Mouse (Mus musculus) frontal cortex, postnatal 25 days (tissue): ENCODE data around the gene Fam173b.

ENCODE experiments used
- DNase-seq, 2 experiments: peaks; one replicate each; pipeline ENCODE4 v3.0.0; 2022; ENCODE audit warnings: low spot score in 2 of 2

Fam173b gene

GRCm38 (mm10) chr15:31586519-31586918 is 15.1 kb upstream of the Fam173b start:
- peak; percentile 87 to 91 for DNase-seq

- DNase-seq: no peak
Measured at GRCm38 (mm10) chr15:31587789-31588188, 13.9 kb upstream of the Fam173b start.

- no peak for DNase-seq
Measured at GRCm38 (mm10) chr15:31588989-31589640, 12.5 kb upstream of the Fam173b start.

GRCm38 (mm10) chr15:31590176-31590575 is 11.5 kb upstream of the Fam173b start:
- DNase-seq: no peak

GRCm38 (mm10) chr15:31592531-31592930 is 9.1 kb upstream of the Fam173b start:
- DNase-seq: no peak

GRCm38 (mm10) chr15:31594260-31594659 is 7.4 kb upstream of the Fam173b start:
- no peak for DNase-seq

- DNase-seq: no peak
Measured at GRCm38 (mm10) chr15:31595651-31596050, 6.0 kb upstream of the Fam173b start.

- DNase-seq: no peak
Measured at GRCm38 (mm10) chr15:31599834-31600233, 1.8 kb upstream of the Fam173b start.

GRCm38 (mm10) chr15:31601279-31601645 is 390 bp upstream of the Fam173b start:
- DNase-seq: no peak

- peak in 1 of 2 experiments; percentile 40 for DNase-seq
Measured at GRCm38 (mm10) chr15:31602426-31602825, 774 bp downstream of the Fam173b start.

- DNase-seq: no peak
Measured at GRCm38 (mm10) chr15:31603113-31603512, 1.5 kb downstream of the Fam173b start.

- no peak for DNase-seq
Measured at GRCm38 (mm10) chr15:31606821-31607220, 5.2 kb downstream of the Fam173b start.

GRCm38 (mm10) chr15:31611027-31611426 is 9.4 kb downstream of the Fam173b start:
- no peak for DNase-seq

GRCm38 (mm10) chr15:31611976-31612375 is 10.3 kb downstream of the Fam173b start:
- no peak for DNase-seq

- DNase-seq: no peak
Measured at GRCm38 (mm10) chr15:31613826-31614453, 12.3 kb downstream of the Fam173b start.

- no peak for DNase-seq
Measured at GRCm38 (mm10) chr15:31614666-31615065, 13.0 kb downstream of the Fam173b start.

GRCm38 (mm10) chr15:31617261-31617660 is 15.6 kb downstream of the Fam173b start:
- no peak for DNase-seq

GRCm38 (mm10) chr15:31619521-31619920 is 17.9 kb downstream of the Fam173b start:
- DNase-seq: no peak

- no peak for DNase-seq
Measured at GRCm38 (mm10) chr15:31627277-31628154, 25.9 kb downstream of the Fam173b start.

GRCm38 (mm10) chr15:31628180-31628579 is 26.5 kb downstream of the Fam173b start:
- no peak for DNase-seq

- DNase-seq: no peak
Measured at GRCm38 (mm10) chr15:31629556-31629955, 27.9 kb downstream of the Fam173b start.

GRCm38 (mm10) chr15:31631396-31631858 is 29.8 kb downstream of the Fam173b start:
- DNase-seq: no peak
